Mouse (Mus musculus): Measurements from ENCODE around the gene Bpifa6.

DNA sequence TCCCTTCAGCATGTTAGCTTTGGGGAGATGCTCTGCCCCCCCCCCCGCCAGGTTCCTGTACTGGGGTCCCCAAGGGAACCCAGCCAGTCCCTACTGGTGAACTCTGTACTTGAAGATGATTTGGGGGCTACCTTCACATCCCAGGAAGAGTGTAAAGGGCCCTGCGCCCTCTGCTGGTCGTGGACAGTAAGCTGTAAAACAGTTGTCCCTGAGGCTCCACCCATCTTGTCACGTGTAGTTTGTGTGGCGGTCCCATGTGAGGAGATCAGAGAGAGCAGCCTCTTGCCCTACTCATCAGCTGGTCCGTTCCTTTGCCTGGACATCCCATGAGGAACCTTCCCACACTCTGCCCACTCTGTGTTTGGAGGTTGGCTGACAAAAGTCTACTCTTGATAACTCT lies 20.9 kb upstream of the Bpifa6 start:
- TF ChIP-seq CTCF (IDR thresholded peaks at IDR 0.05): peak; percentile 72
- no peak for TF ChIP-seq EP300 (IDR thresholded peaks at IDR 0.05)

Measured in lung, postnatal 0 days (tissue).